Mouse (Mus musculus) lung, adult 2 months (tissue): Measurements from ENCODE around the gene Ifitm1.

ENCODE experiments used
- CTCF ChIP-seq: fragments of 200-500 bp; IDR thresholded peaks from 2 replicates; pipeline ENCODE4 v1.5.1; 2011; ENCODE audit warnings: mild to moderate bottlenecking, low read length, control low read depth; ENCODE audit not compliant: insufficient read depth
- POLR2A ChIP-seq: fragments of 200-500 bp; IDR thresholded peaks from 2 replicates; pipeline ENCODE4 v1.6.1; 2011; ENCODE audit warnings: low read depth, mild to moderate bottlenecking, control low read depth, low read length, borderline replicate concordance; ENCODE audit errors: extremely low read depth

DNA sequence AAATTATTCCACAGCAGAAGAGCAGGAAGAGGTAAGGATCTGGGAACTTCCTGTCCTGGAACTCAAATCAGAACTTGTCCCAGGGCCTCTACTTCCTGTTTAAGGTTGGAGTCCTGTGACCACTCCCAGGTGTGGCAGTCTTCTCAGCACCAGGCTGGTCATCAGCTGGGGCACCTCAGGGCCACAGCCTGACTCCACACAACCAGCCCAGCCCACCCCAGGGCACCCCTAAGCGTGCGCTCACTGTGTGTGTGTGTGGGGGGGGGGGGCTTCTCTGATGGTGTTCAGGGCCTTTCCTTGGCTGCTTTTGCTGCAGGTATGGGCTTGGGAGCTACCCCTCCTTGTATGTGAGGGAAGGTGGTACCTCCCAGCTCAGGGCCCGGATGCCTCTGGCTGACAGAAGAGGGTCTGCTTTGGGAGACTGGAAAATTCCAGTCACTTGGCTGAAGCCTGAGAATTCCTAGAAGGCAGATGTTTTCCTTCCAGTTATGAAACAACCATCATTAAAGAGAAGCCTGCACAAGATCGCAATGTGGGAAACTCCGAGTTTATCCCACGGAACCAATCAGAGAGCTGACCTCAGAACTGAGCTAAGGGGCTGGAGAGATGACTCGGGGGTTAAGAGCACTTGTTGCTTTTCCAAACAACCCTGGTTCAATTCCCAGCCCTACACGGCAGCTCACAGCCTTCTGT is 4.6 kb downstream of the Ifitm1 start:
- TF ChIP-seq CTCF (no peak), POLR2A (no peak)
